Mouse (Mus musculus) kidney, embryonic 16.5 days (tissue): ENCODE data around the gene Ccdc86. TPM values are rescaled to one million over a fixed set of nuclear protein-coding genes. Genes with fewer than 3 reads are reported as not detected.
A peak's percentile ranks its signal among the peaks of the same experiment; 100 is the strongest.

Experiments used
- ATAC-seq: fragments of 200-750 bp; cut with Nextera tagmentation; 2 replicates; pipeline ENCODE4 v1.8.0; 2017; ENCODE audit warnings: moderate TSS enrichment; ENCODE audit not compliant: low FRiP score, low TSS enrichment
- H3K27ac ChIP-seq: fragments of 300-500 bp; sonication (generic); 2 replicates; pipeline ENCODE4 v1.5.1; 2014; ENCODE audit warnings: low read length
- H3K27me3 ChIP-seq: fragments of 300-500 bp; sonication (generic); 2 replicates; pipeline ENCODE4 v1.6.1; 2014; ENCODE audit warnings: low read length, control low read depth, mixed read lengths; ENCODE audit not compliant: insufficient read depth
- H3K36me3 ChIP-seq: fragments of 300-500 bp; sonication (generic); 2 replicates; pipeline ENCODE4 v1.6.1; 2014; ENCODE audit warnings: low read length, control low read depth, mixed read lengths; ENCODE audit not compliant: insufficient read depth
- H3K4me1 ChIP-seq: fragments of 300-500 bp; sonication (generic); 2 replicates; pipeline ENCODE4 v1.6.1; 2014; ENCODE audit warnings: low read length, control low read depth, mixed read lengths; ENCODE audit not compliant: insufficient read depth
- H3K4me2 ChIP-seq: fragments of 300-500 bp; sonication (generic); replicated peaks from 2 replicates; pipeline ENCODE4 v1.6.1; 2014; ENCODE audit warnings: low read depth, low read length
- H3K4me3 ChIP-seq: fragments of 300-500 bp; sonication (generic); 2 replicates; pipeline ENCODE4 v1.5.1; 2014; ENCODE audit warnings: mild to moderate bottlenecking, low read length
- H3K9ac ChIP-seq: fragments of 300-500 bp; sonication (generic); replicated peaks from 2 replicates; pipeline ENCODE4 v1.6.1; 2014; ENCODE audit warnings: low read length
- H3K9me3 ChIP-seq: fragments of 300-500 bp; sonication (generic); 2 replicates; pipeline ENCODE4 v1.6.1; 2016; ENCODE audit warnings: low read length, control low read depth
- WGBS: fragments of 180-500 bp; shearing (Covaris S2); extraction: QIAGEN DNeasy Blood & Tissue Kit; methylation state at CpG from one replicate; pipeline ENCODE4 v1.1.7; 2014; 5-methylcytosine and 5-hydroxymethylcytosine counted together
- polyA plus RNA-seq: library from polyadenylated mRNA; unstranded; fragments of >200 nt; fragmentation: Nextera tagmentation; extraction: Ambion mirVana; gene quantifications from 2 replicates; pipeline ENCODE4 v1.2.1, GENCODE M21; 2015

Gene Ccdc86
- polyA plus RNA-seq, 1 experiment from 2014 or later: 32.2 TPM

- no peaks in the 10 kb centered on the region for H3K9me3 ChIP-seq
- no peaks in the 10 kb centered on the region for H3K27me3 ChIP-seq
- H3K27ac ChIP-seq: no peak overlapping the region
- H3K4me1 ChIP-seq: peaks cover 4% of the 10 kb centered on the region; the same call in 1 of the 2 replicates
- no peak for ATAC-seq
- 93% methylated on average over 10 of the region's 10 CpGs for whole genome bisulfite sequencing
- no peak overlapping the region for H3K9ac ChIP-seq
- H3K4me2 ChIP-seq: no peak overlapping the region
- no peaks in the 10 kb centered on the region for H3K36me3 ChIP-seq
- H3K4me3 ChIP-seq: no peak overlapping the region
These were observed 30.6 kb downstream of the Ccdc86 start for GRCm38 (mm10) chr19:10918321-10918991.

GRCm38 (mm10) chr19:10916506-10916905 lies 32.6 kb downstream of the Ccdc86 start:
- no peak overlapping the region for H3K4me3 ChIP-seq
- no peak overlapping the region for H3K4me2 ChIP-seq
- H3K36me3 ChIP-seq: no peaks in the 10 kb centered on the region
- H3K9me3 ChIP-seq: no peaks in the 10 kb centered on the region
- H3K27me3 ChIP-seq: no peaks in the 10 kb centered on the region
- H3K4me1 ChIP-seq: peaks cover 4% of the 10 kb centered on the region; the same call in 1 of the 2 replicates
- H3K27ac ChIP-seq: no peak overlapping the region
- ATAC-seq: no peak
- H3K9ac ChIP-seq: no peak overlapping the region
- 61% methylated on average over 5 of the region's 5 CpGs for WGBS

- no peaks in the 10 kb centered on the region for H3K36me3 ChIP-seq
- no peaks in the 10 kb centered on the region for H3K9me3 ChIP-seq
- H3K4me3 ChIP-seq: no peak overlapping the region
- no peaks in the 10 kb centered on the region for H3K27me3 ChIP-seq
- no peak overlapping the region for H3K4me2 ChIP-seq
- WGBS: 81% methylated on average over 2 of the region's 2 CpGs
- no peak for ATAC-seq
- no peak overlapping the region for H3K9ac ChIP-seq
- no peak overlapping the region for H3K27ac ChIP-seq
- H3K4me1 ChIP-seq: peaks cover 4% of the 10 kb centered on the region; the same call in 1 of the 2 replicates
These were observed 34.2 kb downstream of the Ccdc86 start for GRCm38 (mm10) chr19:10914870-10915269.

GRCm38 (mm10) chr19:10914291-10914690 lies 34.8 kb downstream of the Ccdc86 start:
- H3K4me3 ChIP-seq: no peak overlapping the region
- no peaks in the 10 kb centered on the region for H3K27me3 ChIP-seq
- no peak overlapping the region for H3K27ac ChIP-seq
- no peak overlapping the region for H3K4me2 ChIP-seq
- H3K36me3 ChIP-seq: no peaks in the 10 kb centered on the region
- no peak overlapping the region for H3K9ac ChIP-seq
- H3K9me3 ChIP-seq: no peaks in the 10 kb centered on the region
- WGBS: 46% methylated on average over 7 of the region's 7 CpGs
- no peak for ATAC-seq
- H3K4me1 ChIP-seq: peaks cover 4% of the 10 kb centered on the region; the same call in 1 of the 2 replicates

- no peak overlapping the region for H3K9ac ChIP-seq
- no peaks in the 10 kb centered on the region for H3K9me3 ChIP-seq
- H3K27me3 ChIP-seq: no peaks in the 10 kb centered on the region
- WGBS: 60% methylated on average over 6 of the region's 6 CpGs
- no peak overlapping the region for H3K4me3 ChIP-seq
- peaks cover 20% of the 10 kb centered on the region for H3K4me1 ChIP-seq
- ATAC-seq: peak; percentile 11; the same call in 1 of the 2 replicates
- H3K4me2 ChIP-seq: no peak overlapping the region
- H3K27ac ChIP-seq: peak overlapping the region; percentile 80
- H3K36me3 ChIP-seq: peaks cover 14% of the 10 kb centered on the region
These were observed 39.9 kb downstream of the Ccdc86 start for GRCm38 (mm10) chr19:10909087-10909721.

GRCm38 (mm10) chr19:10907891-10908290 lies 41.2 kb downstream of the Ccdc86 start:
- peaks cover 22% of the 10 kb centered on the region for H3K36me3 ChIP-seq
- 60% methylated on average over 3 of the region's 3 CpGs for WGBS
- ATAC-seq: no peak
- peaks cover 20% of the 10 kb centered on the region for H3K4me1 ChIP-seq
- H3K9me3 ChIP-seq: no peaks in the 10 kb centered on the region
- H3K27me3 ChIP-seq: no peaks in the 10 kb centered on the region
- H3K4me3 ChIP-seq: no peak overlapping the region
- no peak overlapping the region for H3K4me2 ChIP-seq
- no peak overlapping the region for H3K9ac ChIP-seq
- H3K27ac ChIP-seq: no peak overlapping the region

- H3K27ac ChIP-seq: peak overlapping the region; percentile 91
- no peaks in the 10 kb centered on the region for H3K27me3 ChIP-seq
- no peak overlapping the region for H3K4me3 ChIP-seq
- 38% methylated on average over 5 of the region's 5 CpGs for WGBS
- no peak for ATAC-seq
- H3K9ac ChIP-seq: no peak overlapping the region
- H3K9me3 ChIP-seq: no peaks in the 10 kb centered on the region
- H3K4me2 ChIP-seq: no peak overlapping the region
- peaks cover 44% of the 10 kb centered on the region for H3K36me3 ChIP-seq
- H3K4me1 ChIP-seq: peaks cover 20% of the 10 kb centered on the region
These were observed 43.4 kb downstream of the Ccdc86 start for GRCm38 (mm10) chr19:10905728-10906000.

GRCm38 (mm10) chr19:10904927-10905727 lies 43.9 kb downstream of the Ccdc86 start:
- no peak overlapping the region for H3K4me2 ChIP-seq
- no peak overlapping the region for H3K4me3 ChIP-seq
- WGBS: 30% methylated on average over 7 of the region's 7 CpGs
- 0 out of 2 replicates have a peak overlapping the region, but pooled peaks have one; percentile 22 for H3K9ac ChIP-seq
- H3K27ac ChIP-seq: peak overlapping the region; percentile 91
- ATAC-seq: peak; percentile 90
- H3K4me1 ChIP-seq: peaks cover 20% of the 10 kb centered on the region
- H3K9me3 ChIP-seq: no peaks in the 10 kb centered on the region
- H3K27me3 ChIP-seq: no peaks in the 10 kb centered on the region
- H3K36me3 ChIP-seq: peaks cover 49% of the 10 kb centered on the region

- Histone ChIP-seq H3K4me2 (no peak overlapping the region), H3K9me3 (no peaks in the 10 kb centered on the region), H3K36me3 (peaks cover 54% of the 10 kb centered on the region), H3K9ac (0 out of 2 replicates have a peak overlapping the region, but pooled peaks have one; percentile 22), H3K27ac (peak overlapping the region; percentile 91), H3K4me1 (peaks cover 20% of the 10 kb centered on the region), H3K27me3 (no peaks in the 10 kb centered on the region), H3K4me3 (no peak overlapping the region)
- no peak for ATAC-seq
- 80% methylated on average over 5 of the region's 5 CpGs for WGBS
These were observed 44.6 kb downstream of the Ccdc86 start for GRCm38 (mm10) chr19:10904512-10904911.
